Mouse (Mus musculus): ENCODE measurements around the gene Aldoc. TPM values are rescaled to one million over a fixed set of nuclear protein-coding genes. Genes with fewer than 3 reads are reported as not detected.
"Not testable (repeated sequence)": the region's sequence is repeated elsewhere in the genome, so short reads cannot be mapped to it uniquely, and the experiment has no call there.

Aldoc gene
- 3.0 and 3.2 TPM in 2 replicates for polyA plus RNA-seq (2016; fragmentation: Nextera tagmentation; extraction: Ambion mirVana)

- peaks cover 19% of the 10 kb centered on the region for H3K4me1 ChIP-seq
- DNase-seq (ENCODE audit: low spot score): peak; percentile 81
- H3K27ac ChIP-seq (replicated peaks): no peak within 1 kb of the TSS; the same call in 1 of the 2 replicates
- peak within 1 kb of the TSS; percentile 4; the same call in 1 of the 2 replicates for H3K4me3 ChIP-seq
- WGBS: 3% methylated on average over 15 of the region's 15 CpGs
- H3K36me3 ChIP-seq (replicated peaks): peaks cover 80% of the 10 kb centered on the region
- H3K27me3 ChIP-seq (replicated peaks; ENCODE audit: low read depth, poor library complexity, severe bottlenecking): no peaks in the 10 kb centered on the region
- H3K9me3 ChIP-seq: no peaks in the 10 kb centered on the region
Measured at GRCm38 (mm10) chr11:78322860-78323259, at the start of gene Aldoc. TSS of gene Aldoc (plus strand) at chr11:78322968.

DNA sequence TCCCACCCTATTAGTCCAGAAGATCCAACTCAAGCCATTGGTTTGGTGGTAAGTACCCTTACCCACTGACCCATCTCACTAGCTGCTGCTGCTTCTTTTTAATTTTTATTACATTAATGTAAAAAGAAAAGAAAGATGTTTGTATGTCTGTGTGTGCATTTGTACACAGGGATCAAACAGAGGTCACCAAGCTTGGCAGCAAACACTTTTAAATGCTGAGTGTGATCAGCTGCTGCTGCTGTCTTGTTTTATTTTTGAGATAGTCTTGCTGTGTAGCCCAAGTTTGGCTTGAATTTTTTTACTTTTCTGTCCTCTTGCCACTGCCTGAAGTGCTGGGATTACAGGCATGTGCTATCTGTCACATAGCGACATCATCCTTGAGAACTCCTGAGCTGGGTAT is 47.2 kb upstream of the Aldoc start:
- H3K36me3 ChIP-seq (replicated peaks): peaks cover 100% of the 10 kb centered on the region
- no peak for DNase-seq (ENCODE audit: low spot score)
- 100% methylated on average over 1 of the region's 1 CpGs for WGBS
- no peaks in the 10 kb centered on the region for H3K9me3 ChIP-seq
- no peak overlapping the region for H3K27ac ChIP-seq (replicated peaks)
- no peak overlapping the region for H3K4me3 ChIP-seq
- no peaks in the 10 kb centered on the region for H3K4me1 ChIP-seq
- no peaks in the 10 kb centered on the region for H3K27me3 ChIP-seq (replicated peaks; ENCODE audit: low read depth, poor library complexity, severe bottlenecking)

- not testable (repeated sequence) for H3K27me3 ChIP-seq (replicated peaks; ENCODE audit: low read depth, poor library complexity, severe bottlenecking); H3K4me3 ChIP-seq; H3K9me3 ChIP-seq; H3K27ac ChIP-seq (replicated peaks); H3K4me1 ChIP-seq; DNase-seq (ENCODE audit: low spot score)
- H3K36me3 ChIP-seq (replicated peaks): peaks cover 100% of the 10 kb centered on the region
- WGBS: 91% methylated on average over 4 of the region's 4 CpGs
Measured at GRCm38 (mm10) chr11:78276169-78276568, 46.6 kb upstream of the Aldoc start.

DNA sequence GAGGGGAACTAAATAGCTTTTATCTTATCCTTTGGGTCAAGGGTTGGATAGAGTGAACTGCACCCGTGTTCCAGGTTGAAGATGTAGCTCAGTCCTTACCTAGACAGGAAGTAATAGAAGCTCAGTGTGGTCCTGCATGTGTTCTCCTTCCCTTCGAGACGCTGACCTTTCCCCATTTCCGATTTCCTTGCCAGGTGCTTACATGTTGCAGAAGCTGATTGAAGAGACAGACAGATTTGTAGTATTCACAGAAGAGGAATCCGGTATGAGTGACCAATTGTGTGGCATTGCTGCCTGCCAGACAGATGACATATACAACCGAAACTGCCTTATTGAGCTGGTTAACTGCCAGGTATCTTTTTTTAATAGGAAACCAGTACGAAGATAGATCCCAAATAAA is 43.9 kb upstream of the Aldoc start:
- Histone ChIP-seq H3K36me3 (replicated peaks) (peaks cover 100% of the 10 kb centered on the region), H3K27ac (replicated peaks) (no peak overlapping the region), H3K4me3 (no peak overlapping the region), H3K27me3 (replicated peaks; ENCODE audit: low read depth, poor library complexity, severe bottlenecking) (no peaks in the 10 kb centered on the region), H3K4me1 (no peaks in the 10 kb centered on the region), H3K9me3 (no peaks in the 10 kb centered on the region)
- no peak for DNase-seq (ENCODE audit: low spot score)
- WGBS: 91% methylated on average over 7 of the region's 7 CpGs

DNA sequence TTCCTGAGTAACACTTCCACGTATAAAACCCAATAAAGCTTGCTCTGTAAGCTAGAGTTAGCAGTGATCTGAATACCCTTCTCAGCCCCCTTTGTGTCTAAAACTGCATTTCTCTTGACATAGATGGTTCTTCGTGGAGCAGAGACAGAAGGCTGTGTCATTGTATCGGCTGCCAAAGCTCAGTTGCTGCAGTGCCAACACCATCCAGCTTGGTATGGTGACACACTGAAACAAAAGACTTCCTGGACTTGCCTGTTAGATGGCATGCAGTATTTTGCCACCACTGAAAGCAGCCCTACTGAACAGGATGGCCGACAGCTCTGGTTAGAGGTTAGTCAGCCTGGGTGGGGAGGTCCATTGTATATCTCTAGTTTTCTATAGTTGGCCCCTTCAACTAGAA is 43.2 kb upstream of the Aldoc start:
- peaks cover 100% of the 10 kb centered on the region for H3K36me3 ChIP-seq (replicated peaks)

GRCm38 (mm10) chr11:78289146-78289763 is 33.5 kb upstream of the Aldoc start:
- Histone ChIP-seq H3K9me3 (no peaks in the 10 kb centered on the region), H3K27ac (replicated peaks) (no peak overlapping the region), H3K4me3 (no peak overlapping the region), H3K4me1 (no peaks in the 10 kb centered on the region; the same call in 1 of the 2 replicates), H3K27me3 (replicated peaks; ENCODE audit: low read depth, poor library complexity, severe bottlenecking) (no peaks in the 10 kb centered on the region), H3K36me3 (replicated peaks) (peaks cover 96% of the 10 kb centered on the region)
- WGBS: 91% methylated on average over 7 of the region's 7 CpGs
- no peak for DNase-seq (ENCODE audit: low spot score)

More for the DNA sequence above, 43.2 kb upstream of the Aldoc start:
- no peaks in the 10 kb centered on the region for H3K9me3 ChIP-seq
- no peaks in the 10 kb centered on the region; the same call in 1 of the 2 replicates for H3K4me1 ChIP-seq
- no peak overlapping the region for H3K4me3 ChIP-seq
- 93% methylated on average over 4 of the region's 4 CpGs for WGBS
- H3K27ac ChIP-seq (replicated peaks): no peak overlapping the region
- DNase-seq (ENCODE audit: low spot score): no peak
- H3K27me3 ChIP-seq (replicated peaks; ENCODE audit: low read depth, poor library complexity, severe bottlenecking): no peaks in the 10 kb centered on the region

GRCm38 (mm10) chr11:78290654-78291053 is 32.1 kb upstream of the Aldoc start, which contains the start of gene BC030499:
TSS of gene BC030499 (plus strand) at chr11:78290841.
- Histone ChIP-seq H3K36me3 (replicated peaks) (peaks cover 82% of the 10 kb centered on the region), H3K27me3 (replicated peaks; ENCODE audit: low read depth, poor library complexity, severe bottlenecking) (no peaks in the 10 kb centered on the region)
- WGBS: 87% methylated on average over 4 of the region's 4 CpGs

GRCm38 (mm10) chr11:78294585-78294984 is 28.2 kb upstream of the Aldoc start:
- no peak overlapping the region for H3K4me3 ChIP-seq
- H3K27me3 ChIP-seq (replicated peaks; ENCODE audit: low read depth, poor library complexity, severe bottlenecking): no peaks in the 10 kb centered on the region
- DNase-seq (ENCODE audit: low spot score): no peak
- H3K4me1 ChIP-seq: no peaks in the 10 kb centered on the region
- H3K36me3 ChIP-seq (replicated peaks): peaks cover 43% of the 10 kb centered on the region
- H3K9me3 ChIP-seq: no peaks in the 10 kb centered on the region
- WGBS: 95% methylated on average over 6 of the region's 6 CpGs
- no peak overlapping the region for H3K27ac ChIP-seq (replicated peaks)

More at GRCm38 (mm10) chr11:78290654-78291053, 32.1 kb upstream of the Aldoc start, which contains the start of gene BC030499:
- Histone ChIP-seq H3K9me3 (no peaks in the 10 kb centered on the region), H3K4me1 (no peaks in the 10 kb centered on the region), H3K4me3 (no peak within 1 kb of the TSS), H3K27ac (replicated peaks) (no peak within 1 kb of the TSS)
- no peak for DNase-seq (ENCODE audit: low spot score)

- no peaks in the 10 kb centered on the region for H3K9me3 ChIP-seq
- H3K4me3 ChIP-seq: peak overlapping the region; percentile 94
- peaks cover 20% of the 10 kb centered on the region for H3K4me1 ChIP-seq
- peaks cover 29% of the 10 kb centered on the region for H3K36me3 ChIP-seq (replicated peaks)
- no peaks in the 10 kb centered on the region for H3K27me3 ChIP-seq (replicated peaks; ENCODE audit: low read depth, poor library complexity, severe bottlenecking)
- no peak for DNase-seq (ENCODE audit: low spot score)
- WGBS: 68% methylated on average over 7 of the region's 7 CpGs
- peak overlapping the region; percentile 96 for H3K27ac ChIP-seq (replicated peaks)
Measured at GRCm38 (mm10) chr11:78300917-78301316, 21.9 kb upstream of the Aldoc start.

- H3K36me3 ChIP-seq (replicated peaks): peaks cover 35% of the 10 kb centered on the region
- DNase-seq (ENCODE audit: low spot score): peak; percentile 94
- WGBS: under 1% methylated on average over 49 of the region's 49 CpGs
Measured at GRCm38 (mm10) chr11:78301357-78302084, 21.2 kb upstream of the Aldoc start, which contains the start of gene Spag5. TSS of gene Spag5 (plus strand) at chr11:78301529.

DNA sequence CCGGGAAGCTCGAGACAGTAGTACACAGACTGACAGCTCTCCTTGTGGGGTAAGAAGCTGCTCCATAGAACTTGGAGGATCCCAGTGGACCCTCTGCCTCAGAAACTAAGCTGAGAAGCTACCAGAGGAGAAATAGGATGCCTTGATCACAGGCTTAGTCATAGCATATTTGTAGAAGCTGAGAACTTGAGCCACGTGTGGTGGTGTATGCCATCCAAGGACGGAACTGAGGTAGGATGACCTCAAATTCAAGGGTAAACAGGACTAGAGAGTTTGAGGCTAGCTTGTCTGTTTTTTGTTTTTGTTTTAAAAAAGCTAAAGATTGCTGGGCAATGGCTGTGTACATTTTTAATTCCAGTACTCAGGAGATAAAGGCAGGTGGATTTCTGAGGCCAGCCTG is 17.5 kb upstream of the Aldoc start:
- Histone ChIP-seq H3K36me3 (replicated peaks) (peaks cover 73% of the 10 kb centered on the region), H3K27me3 (replicated peaks; ENCODE audit: low read depth, poor library complexity, severe bottlenecking) (no peaks in the 10 kb centered on the region), H3K4me3 (0 out of 2 replicates have a peak overlapping the region, but pooled peaks have one; percentile 23), H3K27ac (replicated peaks) (no peak overlapping the region), H3K9me3 (no peaks in the 10 kb centered on the region), H3K4me1 (peaks cover 25% of the 10 kb centered on the region)
- DNase-seq (ENCODE audit: low spot score): no peak
- 92% methylated on average over 4 of the region's 4 CpGs for WGBS

More at GRCm38 (mm10) chr11:78301357-78302084, 21.2 kb upstream of the Aldoc start, which contains the start of gene Spag5:
- Histone ChIP-seq H3K4me1 (peaks cover 21% of the 10 kb centered on the region), H3K4me3 (peak within 1 kb of the TSS; percentile 94), H3K9me3 (no peaks in the 10 kb centered on the region), H3K27me3 (replicated peaks; ENCODE audit: low read depth, poor library complexity, severe bottlenecking) (no peaks in the 10 kb centered on the region), H3K27ac (replicated peaks) (peak within 1 kb of the TSS; percentile 96)

GRCm38 (mm10) chr11:78310861-78311511 is 11.8 kb upstream of the Aldoc start:
- WGBS: 90% methylated on average over 8 of the region's 8 CpGs
- H3K4me3 ChIP-seq: no peak overlapping the region

More at GRCm38 (mm10) chr11:78310861-78311511, 11.8 kb upstream of the Aldoc start:
- Histone ChIP-seq H3K36me3 (replicated peaks) (peaks cover 100% of the 10 kb centered on the region), H3K9me3 (no peaks in the 10 kb centered on the region), H3K27me3 (replicated peaks; ENCODE audit: low read depth, poor library complexity, severe bottlenecking) (no peaks in the 10 kb centered on the region), H3K27ac (replicated peaks) (no peak overlapping the region), H3K4me1 (0 out of 2 replicates have a peak, but pooled peaks cover 5% of the 10 kb centered on the region)
- no peak for DNase-seq (ENCODE audit: low spot score)
